Mouse (Mus musculus): ENCODE data around the gene Egfl8. TPM values are rescaled to one million over a fixed set of nuclear protein-coding genes. Genes with fewer than 3 reads are reported as not detected.
A peak's percentile ranks its signal among the peaks of the same experiment; 100 is the strongest.

Gene Egfl8
- total RNA-seq (2015) (0.47 and 1.1 TPM in 2 replicates), total RNA-seq (2017) (0.92 and 2.2 TPM in 2 replicates)

GRCm38 (mm10) chr17:34615871-34616270 is at the start of gene Egfl8:
Gene Egfl8 (minus strand): TSS chr17:34615971.
- ATAC-seq (replicated peaks; ENCODE audit: poor library complexity), result no peak

GRCm38 (mm10) chr17:34664472-34664871 is 48.7 kb upstream of the Egfl8 start:
- no peak for ATAC-seq (replicated peaks; ENCODE audit: poor library complexity)

- no peak for ATAC-seq (replicated peaks; ENCODE audit: poor library complexity)
Observed at GRCm38 (mm10) chr17:34663558-34663957, 47.8 kb upstream of the Egfl8 start.

- no peak for ATAC-seq (replicated peaks; ENCODE audit: poor library complexity)
Observed at GRCm38 (mm10) chr17:34662978-34663377, 47.2 kb upstream of the Egfl8 start.

GRCm38 (mm10) chr17:34662468-34662867 is 46.7 kb upstream of the Egfl8 start:
- no peak for ATAC-seq (replicated peaks; ENCODE audit: poor library complexity)

- no peak for ATAC-seq (replicated peaks; ENCODE audit: poor library complexity)
Observed at GRCm38 (mm10) chr17:34661121-34661591, 45.4 kb upstream of the Egfl8 start.

GRCm38 (mm10) chr17:34660259-34660820 is 44.6 kb upstream of the Egfl8 start:
- ATAC-seq (replicated peaks; ENCODE audit: poor library complexity), result no peak

GRCm38 (mm10) chr17:34659897-34660214 is 44.1 kb upstream of the Egfl8 start:
- no peak for ATAC-seq (replicated peaks; ENCODE audit: poor library complexity)

GRCm38 (mm10) chr17:34659181-34659896 is 43.6 kb upstream of the Egfl8 start:
- ATAC-seq (replicated peaks; ENCODE audit: poor library complexity), result 0 out of 2 replicates have a peak, but pooled peaks have one; percentile 34

GRCm38 (mm10) chr17:34658591-34658990 is 42.8 kb upstream of the Egfl8 start:
- no peak for ATAC-seq (replicated peaks; ENCODE audit: poor library complexity)

GRCm38 (mm10) chr17:34658145-34658544 is 42.4 kb upstream of the Egfl8 start:
- ATAC-seq (replicated peaks; ENCODE audit: poor library complexity), result no peak

GRCm38 (mm10) chr17:34657271-34657670 is 41.5 kb upstream of the Egfl8 start:
- ATAC-seq (replicated peaks; ENCODE audit: poor library complexity), result no peak

GRCm38 (mm10) chr17:34656666-34657065 is 40.9 kb upstream of the Egfl8 start:
- ATAC-seq (replicated peaks; ENCODE audit: poor library complexity), result no peak

GRCm38 (mm10) chr17:34655581-34655991 is 39.8 kb upstream of the Egfl8 start:
- ATAC-seq (replicated peaks; ENCODE audit: poor library complexity), result no peak

GRCm38 (mm10) chr17:34655160-34655559 is 39.4 kb upstream of the Egfl8 start:
- no peak for ATAC-seq (replicated peaks; ENCODE audit: poor library complexity)

GRCm38 (mm10) chr17:34654392-34654791 is 38.6 kb upstream of the Egfl8 start:
- no peak for ATAC-seq (replicated peaks; ENCODE audit: poor library complexity)

GRCm38 (mm10) chr17:34653746-34654285 is 38.0 kb upstream of the Egfl8 start:
- peak; percentile 59 for ATAC-seq (replicated peaks; ENCODE audit: poor library complexity)

GRCm38 (mm10) chr17:34652985-34653384 is 37.2 kb upstream of the Egfl8 start:
- ATAC-seq (replicated peaks; ENCODE audit: poor library complexity), result no peak

- no peak for ATAC-seq (replicated peaks; ENCODE audit: poor library complexity)
Observed at GRCm38 (mm10) chr17:34652546-34652945, 36.8 kb upstream of the Egfl8 start.

- ATAC-seq (replicated peaks; ENCODE audit: poor library complexity), result 0 out of 2 replicates have a peak, but pooled peaks have one; percentile 15
Observed at GRCm38 (mm10) chr17:34651507-34652221, 35.9 kb upstream of the Egfl8 start.

- no peak for ATAC-seq (replicated peaks; ENCODE audit: poor library complexity)
Observed at GRCm38 (mm10) chr17:34650781-34651180, 35.0 kb upstream of the Egfl8 start.

All from megakaryocyte progenitor cell, adult 5-6 weeks (primary cell).